Mouse (Mus musculus) olfactory bulb, adult 2 months (tissue): ENCODE results near the gene Rpl27. TPM values are rescaled to one million over a fixed set of nuclear protein-coding genes. Genes with fewer than 3 reads are reported as not detected.
"Not testable (repeated sequence)": the region's sequence is repeated elsewhere in the genome, so short reads cannot be mapped to it uniquely, and the experiment has no call there.

Source experiments
- H3K27ac ChIP-seq: fragments of 200-500 bp; 2 replicates; pipeline ENCODE4 v1.5.1; 2012; ENCODE audit warnings: low read depth, low read length; ENCODE audit not compliant: insufficient read depth
- H3K4me1 ChIP-seq: fragments of 200-500 bp; 2 replicates; pipeline ENCODE4 v1.6.1; 2012; ENCODE audit warnings: low read length; ENCODE audit not compliant: control insufficient read depth, insufficient read depth
- H3K4me3 ChIP-seq: fragments of 200-500 bp; 2 replicates; pipeline ENCODE4 v1.5.1; 2012; ENCODE audit warnings: mild to moderate bottlenecking, low read depth, low read length, moderate library complexity; ENCODE audit not compliant: insufficient read depth
- CTCF ChIP-seq: fragments of 200-500 bp; IDR thresholded peaks from 2 replicates; pipeline ENCODE4 v1.5.1; 2012; ENCODE audit warnings: low read depth, mild to moderate bottlenecking, low read length, moderate library complexity; ENCODE audit not compliant: insufficient read depth
- POLR2A ChIP-seq: fragments of 200-500 bp; IDR thresholded peaks from 2 replicates; pipeline ENCODE4 v1.6.1; 2012; ENCODE audit warnings: mild to moderate bottlenecking, low read depth, low read length, moderate library complexity; ENCODE audit not compliant: insufficient read depth
- whole genome bisulfite sequencing: fragments of 180-500 bp; shearing (Covaris S2); methylation state at CpG from one replicate; pipeline ENCODE4 v1.1.7; 2018; 5-methylcytosine and 5-hydroxymethylcytosine counted together
- polyA plus RNA-seq: library from polyadenylated mRNA; stranded (reverse); fragments of >200 nt; gene quantifications from 2 replicates; pipeline ENCODE4 v1.2.4, GENCODE M21; 2012; ENCODE audit warnings: low replicate concordance; ENCODE audit not compliant: missing spikeins, insufficient read depth, insufficient read length

The Rpl27 gene
- polyA plus RNA-seq, 1 experiment = not detected

DNA sequence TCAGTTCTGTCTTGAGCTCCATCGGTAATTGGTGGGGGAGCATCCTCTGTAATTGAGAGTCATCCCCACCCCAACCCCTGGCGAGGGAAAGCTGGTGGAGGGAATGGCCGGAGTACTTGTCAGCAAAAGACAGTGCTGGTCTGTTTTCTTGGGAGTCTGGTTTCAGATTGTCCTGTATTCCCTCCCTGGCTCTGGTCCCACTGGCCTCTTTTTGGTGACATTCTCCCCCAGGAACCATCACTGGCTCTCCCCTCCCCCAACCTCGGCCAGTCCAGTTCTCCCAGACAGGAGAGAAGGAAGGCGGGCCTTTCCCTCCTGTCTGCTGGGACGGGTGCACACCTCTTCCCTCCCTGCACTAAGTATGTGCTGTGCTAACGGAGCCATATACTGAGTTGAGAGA lies 30.2 kb downstream of the Rpl27 start:
- TF ChIP-seq POLR2A (no peak), CTCF (no peak)
- Histone ChIP-seq H3K27ac (no peak overlapping the region), H3K4me1 (peaks cover 6% of the 10 kb centered on the region), H3K4me3 (no peak overlapping the region)
- 64% methylated on average over 7 of the region's 7 CpGs for WGBS

GRCm38 (mm10) chr11:101473686-101474085 lies 31.6 kb downstream of the Rpl27 start:
- H3K27ac ChIP-seq, H3K4me3 ChIP-seq, H3K4me1 ChIP-seq: not testable (repeated sequence)
- WGBS = 91% methylated on average over 1 of the region's 1 CpGs

- no peak for TF ChIP-seq POLR2A
- TF ChIP-seq CTCF = no peak
- Histone ChIP-seq H3K4me1 (peaks cover 8% of the 10 kb centered on the region), H3K27ac (no peak overlapping the region), H3K4me3 (no peak overlapping the region)
- 47% methylated on average over 5 of the region's 5 CpGs for WGBS
Measured at GRCm38 (mm10) chr11:101474298-101474697, 32.2 kb downstream of the Rpl27 start.

- H3K27ac ChIP-seq, H3K4me1 ChIP-seq, H3K4me3 ChIP-seq: not testable (repeated sequence)
- WGBS = 86% methylated on average over 4 of the region's 4 CpGs
Measured at GRCm38 (mm10) chr11:101476361-101476760, 34.3 kb downstream of the Rpl27 start.

DNA sequence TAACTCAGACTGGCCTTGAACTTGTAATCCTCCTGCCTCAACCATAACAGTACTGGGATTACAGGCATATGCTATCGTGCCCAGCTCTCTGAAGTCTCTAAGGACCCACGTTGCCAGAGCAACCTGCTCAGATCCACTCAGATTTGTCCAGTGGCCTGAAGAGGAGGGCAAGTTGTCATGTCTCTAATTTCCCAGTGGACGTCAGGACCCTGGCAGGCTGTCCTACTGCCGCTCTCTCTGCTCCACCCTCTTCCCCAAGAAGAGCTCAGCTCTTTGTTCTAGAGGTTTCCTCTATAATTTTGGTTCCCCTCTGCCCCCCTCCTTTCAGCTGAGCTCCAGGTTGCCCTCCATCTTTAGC lies 35.1 kb downstream of the Rpl27 start:
- no peak overlapping the region for H3K27ac ChIP-seq
- H3K4me3 ChIP-seq = no peak overlapping the region
- TF ChIP-seq CTCF (no peak), POLR2A (no peak)
- H3K4me1 ChIP-seq = peaks cover 8% of the 10 kb centered on the region
- WGBS = 27% methylated on average over 4 of the region's 4 CpGs

- H3K4me3 ChIP-seq = no peak overlapping the region
- no peak overlapping the region for H3K27ac ChIP-seq
- WGBS = 36% methylated on average over 10 of the region's 10 CpGs
- peaks cover 8% of the 10 kb centered on the region for H3K4me1 ChIP-seq
- TF ChIP-seq POLR2A (no peak), CTCF (no peak)
Measured at GRCm38 (mm10) chr11:101477552-101478211, 35.6 kb downstream of the Rpl27 start.

DNA sequence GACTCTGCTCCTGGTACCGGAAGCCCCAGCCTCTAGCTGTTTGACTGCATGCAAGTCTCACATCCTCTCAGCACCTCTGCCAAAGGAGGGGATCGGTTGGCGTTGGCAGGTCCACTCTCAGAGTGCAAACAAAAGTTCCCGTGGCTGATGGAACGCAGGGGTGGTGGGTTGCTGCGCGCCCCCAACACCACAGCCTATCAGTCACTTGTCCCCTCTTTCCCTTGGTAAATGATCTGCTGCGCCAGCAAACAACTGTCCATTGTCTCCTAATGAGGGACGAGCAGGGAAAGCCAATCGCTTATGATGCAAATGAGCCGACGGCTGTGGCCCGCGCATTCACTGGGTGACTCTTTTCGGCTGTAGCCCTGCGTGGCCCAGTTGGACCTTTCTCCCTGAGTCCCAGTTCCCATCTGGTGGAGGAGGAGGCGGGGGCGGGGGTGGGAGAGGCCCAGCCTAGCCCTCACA lies 37.1 kb downstream of the Rpl27 start:
- no peak overlapping the region for H3K4me3 ChIP-seq
- TF ChIP-seq CTCF (no peak), POLR2A (no peak)
- H3K4me1 ChIP-seq = peaks cover 8% of the 10 kb centered on the region
- H3K27ac ChIP-seq = no peak overlapping the region
- 36% methylated on average over 18 of the region's 18 CpGs for WGBS

GRCm38 (mm10) chr11:101480912-101481311 lies 38.8 kb downstream of the Rpl27 start:
- WGBS = 79% methylated on average over 6 of the region's 6 CpGs
- peaks cover 8% of the 10 kb centered on the region for H3K4me1 ChIP-seq
- H3K27ac ChIP-seq = no peak overlapping the region
- no peak overlapping the region for H3K4me3 ChIP-seq
- TF ChIP-seq CTCF = no peak

- peaks cover 5% of the 10 kb centered on the region; the same call in 1 of the 2 replicates for H3K4me1 ChIP-seq
- WGBS = 56% methylated on average over 3 of the region's 3 CpGs
- H3K27ac ChIP-seq = no peak overlapping the region
- H3K4me3 ChIP-seq = no peak overlapping the region
- TF ChIP-seq CTCF (no peak), POLR2A (no peak)
Measured at GRCm38 (mm10) chr11:101483804-101484203, 41.7 kb downstream of the Rpl27 start.

- TF ChIP-seq POLR2A = no peak
- TF ChIP-seq CTCF = no peak
- H3K27ac ChIP-seq = no peak overlapping the region
- 93% methylated on average over 6 of the region's 6 CpGs for WGBS
- H3K4me1 ChIP-seq = 0 out of 2 replicates have a peak, but pooled peaks cover 1% of the 10 kb centered on the region
- no peak overlapping the region for H3K4me3 ChIP-seq
Measured at GRCm38 (mm10) chr11:101484245-101484644, 42.1 kb downstream of the Rpl27 start.
